Mouse (Mus musculus) thymus, postnatal 10 days (tissue): Measurements from ENCODE around the gene Gm2030.
"Not testable (repeated sequence)": the region's sequence is repeated elsewhere in the genome, so short reads cannot be mapped to it uniquely, and the experiment has no call there.

ENCODE experiments used
- DNase-seq, 2 experiments: peaks; one replicate each; pipeline ENCODE4 v3.0.0; 2021; ENCODE audit warnings: low spot score in 2 of 2

Gene Gm2030

GRCm38 (mm10) chrX:26309944-26310343 lies at the start of gene Gm2030:
Gene Gm2030, minus strand, starts transcription at chrX:26310044.
- not testable (repeated sequence) for DNase-seq
